Comparison of ENCODE assay signal across 31 mouse cellular contexts in the genomic region with DNA sequence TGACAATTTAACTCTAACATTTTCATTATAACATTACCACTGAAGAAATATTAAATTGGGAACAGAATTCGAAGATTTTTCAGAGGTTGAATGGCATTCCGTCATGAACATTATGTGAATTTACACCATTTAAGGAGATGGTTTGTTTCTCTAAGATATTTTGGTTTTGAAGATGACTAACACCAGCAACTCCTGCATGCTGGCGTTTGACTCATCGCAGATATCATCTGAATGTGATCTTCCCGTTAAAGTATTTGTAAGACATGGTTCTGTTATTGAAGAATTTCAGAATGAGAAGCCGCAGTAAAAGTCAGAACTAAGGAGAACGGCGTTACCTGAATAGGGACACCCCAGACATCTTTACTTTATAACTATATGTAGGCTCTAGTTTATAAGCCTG. TPM values are rescaled to one million over a fixed set of nuclear protein-coding genes. Genes with fewer than 3 reads are reported as not detected.
"Had no signal": no experiment of that assay in that cellular context is flagged by ENCODE, and none has a peak within 500 bp of the region (broad histone marks: within the 10 kb centered on the region; RNA-seq: fewer than 3 reads in every experiment).

No protein-coding gene starts in this region.

- H3K27ac ChIP-seq: heart, embryonic 10.5 days; hindbrain, embryonic 10.5 days; hindbrain, embryonic 12.5 days; hindbrain, embryonic 14.5 days; intestine, embryonic 15.5 days; limb, embryonic 13.5 days; limb, embryonic 15.5 days; liver, embryonic 12.5 days; liver, embryonic 14.5 days had no signal

- H3K9me3 ChIP-seq: heart, embryonic 10.5 days; heart, embryonic 12.5 days; hindbrain, embryonic 10.5 days; hindbrain, embryonic 12.5 days; intestine, embryonic 15.5 days; limb, embryonic 15.5 days; liver, embryonic 12.5 days had no signal

- H3K27me3 ChIP-seq: hindbrain, embryonic 12.5 days; intestine, embryonic 15.5 days; limb, embryonic 15.5 days had no signal

- H3K36me3 ChIP-seq: heart, embryonic 10.5 days; heart, embryonic 12.5 days; hindbrain, embryonic 10.5 days; hindbrain, embryonic 12.5 days; intestine, embryonic 15.5 days; limb, embryonic 13.5 days; limb, embryonic 15.5 days; liver, embryonic 12.5 days had no signal

- H3K4me2 ChIP-seq: heart, embryonic 12.5 days; hindbrain, embryonic 12.5 days; hindbrain, embryonic 14.5 days; intestine, embryonic 15.5 days; limb, embryonic 13.5 days; limb, embryonic 15.5 days; liver, embryonic 12.5 days had no signal

- H3K4me1 ChIP-seq: heart, embryonic 10.5 days; heart, embryonic 12.5 days; hindbrain, embryonic 10.5 days; hindbrain, embryonic 12.5 days; intestine, embryonic 15.5 days; limb, embryonic 13.5 days; limb, embryonic 15.5 days; liver, embryonic 12.5 days had no signal

- DNase-seq: gastrocnemius, postnatal 14 days; gastrocnemius, postnatal 36 days; heart, adult 11 months; heart, postnatal 10 days; heart, postnatal 4 days; kidney, adult 18-20 months; kidney, adult 8-10 months; kidney, postnatal 10 days; kidney, postnatal 25 days; layer of hippocampus, adult 9-11 months; layer of hippocampus, postnatal 36 days; left cerebral cortex, postnatal 4 days had no signal

- H3K4me3 ChIP-seq: heart, embryonic 10.5 days; heart, embryonic 12.5 days; hindbrain, embryonic 10.5 days; hindbrain, embryonic 12.5 days; intestine, embryonic 15.5 days; limb, embryonic 13.5 days; limb, embryonic 15.5 days; liver, embryonic 12.5 days had no signal

- ATAC-seq: hindbrain, embryonic 16.5 days; inflammation-experienced regulatory T-cells, adult 6 months; intestine, embryonic 15.5 days; intestine, postnatal 0 days; liver, embryonic 12.5 days had no signal

- H3K9ac ChIP-seq: heart, embryonic 12.5 days; hindbrain, embryonic 12.5 days; hindbrain, embryonic 14.5 days; intestine, embryonic 15.5 days; limb, embryonic 13.5 days; limb, embryonic 15.5 days; liver, embryonic 12.5 days; liver, embryonic 14.5 days had no signal

RNA-seq across cellular contexts. Expression of gene Sox30, which starts 5.6 kb away (rescaled TPM):
- total RNA-seq: gastrocnemius, adult 18-20 months; gastrocnemius, adult 8-10 months; gastrocnemius, postnatal 36 days had no signal
- polyA plus RNA-seq: heart, embryonic 16.5 days; hindbrain, embryonic 16.5 days; large intestine, adult 2 months; liver, adult 2 months; liver, embryonic 16.5 days had no signal
